Mouse (Mus musculus): ENCODE data around the gene Plxnb2. TPM values are rescaled to one million over a fixed set of nuclear protein-coding genes. Genes with fewer than 3 reads are reported as not detected.

The Plxnb2 gene
- polyA plus RNA-seq, 1 experiment from 2014 or later, result 128 TPM

GRCm38 (mm10) chr15:89137378-89138045 lies 43.1 kb downstream of the Plxnb2 start:
- Histone ChIP-seq H3K4me3 (no peak overlapping the region), H3K9me3 (no peaks in the 10 kb centered on the region), H3K27ac (no peak overlapping the region), H3K36me3 (no peaks in the 10 kb centered on the region), H3K27me3 (peaks cover 39% of the 10 kb centered on the region), H3K4me2 (no peak overlapping the region), H3K9ac (no peak overlapping the region), H3K4me1 (peaks cover 21% of the 10 kb centered on the region)
- ATAC-seq (ENCODE audit: borderline replicate concordance, extremely low read depth, low FRiP score, low TSS enrichment), result no peak
- 67% methylated on average over 11 of the region's 11 CpGs for WGBS

DNA sequence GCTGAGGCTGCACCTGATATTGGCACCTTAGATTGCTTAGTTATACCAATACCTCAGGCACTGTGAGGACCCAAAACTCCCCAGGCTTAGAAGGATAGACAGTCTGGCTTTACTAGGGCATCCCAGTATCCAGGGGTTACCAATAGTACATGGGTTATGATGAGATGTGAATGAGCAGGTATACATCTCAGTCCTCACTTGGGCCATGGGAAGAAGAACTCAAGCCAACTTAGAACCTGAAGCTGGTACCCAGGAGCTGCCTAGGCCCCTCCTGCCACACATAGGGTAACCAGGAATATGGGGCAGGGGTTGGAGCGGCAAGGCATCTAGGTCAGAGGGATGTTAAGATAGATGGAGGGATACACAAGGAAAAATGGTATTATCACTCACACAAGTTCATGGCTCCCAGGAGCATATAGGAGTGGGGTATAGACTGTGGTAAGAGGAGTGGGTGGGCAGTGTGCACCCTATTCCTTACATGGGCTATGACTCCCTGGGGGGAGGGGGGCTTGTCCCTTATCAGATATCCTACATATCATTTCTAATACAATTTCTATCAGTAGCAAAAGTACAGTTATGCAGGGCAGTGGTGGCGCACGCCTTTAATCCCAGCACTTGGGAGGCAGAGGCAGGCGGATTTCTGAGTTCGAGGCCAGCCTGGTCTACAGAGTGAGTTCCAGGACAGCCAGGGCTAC lies 44.0 kb downstream of the Plxnb2 start:
- H3K36me3 ChIP-seq, result no peaks in the 10 kb centered on the region
- H3K4me2 ChIP-seq, result no peak overlapping the region
- no peak overlapping the region for H3K4me3 ChIP-seq
- 92% methylated on average over 5 of the region's 5 CpGs for WGBS
- H3K27ac ChIP-seq, result no peak overlapping the region
- H3K4me1 ChIP-seq, result peaks cover 20% of the 10 kb centered on the region
- peaks cover 32% of the 10 kb centered on the region for H3K27me3 ChIP-seq
- ATAC-seq (ENCODE audit: borderline replicate concordance, extremely low read depth, low FRiP score, low TSS enrichment), result no peak
- no peak overlapping the region for H3K9ac ChIP-seq
- H3K9me3 ChIP-seq, result no peaks in the 10 kb centered on the region

DNA sequence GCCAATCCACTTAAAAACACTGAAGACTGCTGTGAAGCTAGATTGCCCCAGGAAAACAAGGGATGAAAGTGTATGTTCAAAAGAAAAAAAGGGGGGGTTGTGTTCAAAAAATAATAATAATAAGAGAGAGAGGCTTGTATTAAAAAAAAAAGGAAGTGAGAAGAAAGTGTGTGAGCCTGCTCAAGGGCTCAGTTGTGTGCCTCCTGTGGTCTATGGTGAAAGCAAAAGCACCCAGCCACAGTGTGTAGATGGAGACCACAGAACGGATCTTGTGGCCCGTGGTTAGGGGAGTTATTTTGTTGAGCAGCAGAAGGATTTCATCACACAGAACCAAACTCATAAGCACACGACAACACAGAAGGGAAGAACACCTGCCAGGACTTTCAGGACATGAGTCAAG lies 49.3 kb downstream of the Plxnb2 start:
- no peak overlapping the region for H3K4me3 ChIP-seq
- WGBS, result 79% methylated on average over 3 of the region's 3 CpGs
- H3K9me3 ChIP-seq, result no peaks in the 10 kb centered on the region
- H3K36me3 ChIP-seq, result no peaks in the 10 kb centered on the region
- no peaks in the 10 kb centered on the region for H3K27me3 ChIP-seq
- H3K9ac ChIP-seq, result no peak overlapping the region
- no peak overlapping the region for H3K4me2 ChIP-seq
- ATAC-seq (ENCODE audit: borderline replicate concordance, extremely low read depth, low FRiP score, low TSS enrichment), result no peak
- peaks cover 16% of the 10 kb centered on the region for H3K4me1 ChIP-seq
- H3K27ac ChIP-seq, result no peak overlapping the region

- H3K4me3 ChIP-seq, result no peak overlapping the region
- ATAC-seq (ENCODE audit: borderline replicate concordance, extremely low read depth, low FRiP score, low TSS enrichment), result no peak
- H3K9me3 ChIP-seq, result no peaks in the 10 kb centered on the region
- H3K4me1 ChIP-seq, result peaks cover 16% of the 10 kb centered on the region
- no peak overlapping the region for H3K27ac ChIP-seq
- H3K27me3 ChIP-seq, result no peaks in the 10 kb centered on the region
- 0 out of 2 replicates have a peak, but pooled peaks cover 1% of the 10 kb centered on the region for H3K36me3 ChIP-seq
- H3K4me2 ChIP-seq, result no peak overlapping the region
- no peak overlapping the region for H3K9ac ChIP-seq
Measured at GRCm38 (mm10) chr15:89130245-89130644, 50.3 kb downstream of the Plxnb2 start.

- WGBS, result 4% methylated on average over 36 of the region's 36 CpGs
- Histone ChIP-seq H3K4me2 (peak within 1 kb of the TSS; percentile 93), H3K36me3 (0 out of 2 replicates have a peak, but pooled peaks cover 3% of the 10 kb centered on the region), H3K27ac (peak within 1 kb of the TSS; percentile 84), H3K4me1 (peaks cover 21% of the 10 kb centered on the region), H3K9ac (peak within 1 kb of the TSS; percentile 74), H3K27me3 (no peaks in the 10 kb centered on the region), H3K4me3 (peak within 1 kb of the TSS; percentile 73), H3K9me3 (no peaks in the 10 kb centered on the region)
- peak; percentile 84 for ATAC-seq (ENCODE audit: borderline replicate concordance, extremely low read depth, low FRiP score, low TSS enrichment)
Measured at GRCm38 (mm10) chr15:89128382-89129350, 51.9 kb downstream of the Plxnb2 start, which contains the start of gene Hdac10. TSS of gene Hdac10 (minus strand) at chr15:89128700.

DNA sequence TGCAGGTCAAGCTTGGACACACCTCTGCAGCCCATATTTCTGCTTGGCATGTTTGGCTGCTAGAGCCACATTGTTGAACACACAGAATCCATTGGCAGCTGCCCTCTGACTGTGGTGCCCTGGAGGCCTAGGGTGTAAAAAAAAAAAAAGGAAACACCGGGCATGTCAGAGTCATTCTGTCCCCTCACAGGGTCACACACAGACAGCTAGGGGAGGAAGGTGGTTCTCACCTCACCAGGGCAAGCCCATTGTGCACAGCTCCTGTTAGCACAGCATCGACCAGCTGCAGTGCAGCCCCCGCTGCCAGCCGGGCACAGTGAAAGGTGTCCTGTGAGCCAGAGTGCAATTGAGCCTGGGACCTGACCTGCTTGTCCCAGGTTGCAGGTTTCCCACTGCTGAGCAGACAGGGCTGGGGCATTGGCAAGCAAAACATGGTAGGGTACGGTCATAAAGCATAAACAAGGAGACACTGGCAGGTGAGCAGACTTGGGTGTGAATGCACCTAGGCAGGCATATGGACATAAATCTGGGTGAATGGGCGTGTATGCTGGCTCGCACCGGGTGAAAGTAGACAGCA lies 53.1 kb downstream of the Plxnb2 start:
- 76% methylated on average over 8 of the region's 8 CpGs for WGBS
- Histone ChIP-seq H3K27me3 (no peaks in the 10 kb centered on the region), H3K9ac (peak overlapping the region; percentile 74), H3K27ac (no peak overlapping the region), H3K9me3 (no peaks in the 10 kb centered on the region), H3K36me3 (0 out of 2 replicates have a peak, but pooled peaks cover 3% of the 10 kb centered on the region), H3K4me3 (peak overlapping the region; percentile 73), H3K4me1 (peaks cover 26% of the 10 kb centered on the region), H3K4me2 (peak overlapping the region; percentile 93)
- no peak for ATAC-seq (ENCODE audit: borderline replicate concordance, extremely low read depth, low FRiP score, low TSS enrichment)

GRCm38 (mm10) chr15:89126622-89127021 lies 54.0 kb downstream of the Plxnb2 start:
- Histone ChIP-seq H3K4me2 (no peak overlapping the region), H3K27ac (no peak overlapping the region), H3K4me3 (no peak overlapping the region), H3K9me3 (no peaks in the 10 kb centered on the region), H3K4me1 (peaks cover 33% of the 10 kb centered on the region), H3K36me3 (0 out of 2 replicates have a peak, but pooled peaks cover 3% of the 10 kb centered on the region), H3K9ac (no peak overlapping the region), H3K27me3 (no peaks in the 10 kb centered on the region)
- no peak for ATAC-seq (ENCODE audit: borderline replicate concordance, extremely low read depth, low FRiP score, low TSS enrichment)
- WGBS, result 85% methylated on average over 8 of the region's 8 CpGs

DNA sequence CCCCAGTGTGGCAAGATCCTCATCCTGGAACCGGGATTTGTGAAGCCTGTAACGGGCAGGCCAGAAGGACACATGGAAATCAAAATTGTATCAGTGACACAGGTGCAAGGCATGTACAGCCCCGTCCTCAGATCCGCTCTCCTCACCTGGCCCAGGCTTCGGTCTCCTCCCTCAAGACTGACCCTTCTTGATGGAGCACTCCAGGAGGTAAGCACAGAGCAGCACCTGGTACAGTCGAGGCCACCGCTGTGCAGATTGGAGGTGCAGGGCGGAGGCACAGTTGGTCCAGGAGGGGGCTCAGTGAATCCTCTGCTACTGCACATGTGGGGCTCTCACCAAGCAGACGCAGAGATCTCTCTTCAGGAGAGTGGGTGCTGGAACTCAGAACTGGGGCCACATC lies 55.2 kb downstream of the Plxnb2 start:
- H3K4me3 ChIP-seq, result no peak overlapping the region
- H3K9me3 ChIP-seq, result no peaks in the 10 kb centered on the region
- 90% methylated on average over 9 of the region's 9 CpGs for WGBS
- H3K27me3 ChIP-seq, result no peaks in the 10 kb centered on the region
- H3K4me1 ChIP-seq, result peaks cover 46% of the 10 kb centered on the region
- H3K27ac ChIP-seq, result no peak overlapping the region
- ATAC-seq (ENCODE audit: borderline replicate concordance, extremely low read depth, low FRiP score, low TSS enrichment), result no peak
- H3K36me3 ChIP-seq, result 0 out of 2 replicates have a peak, but pooled peaks cover 3% of the 10 kb centered on the region
- no peak overlapping the region for H3K4me2 ChIP-seq
- no peak overlapping the region for H3K9ac ChIP-seq

DNA sequence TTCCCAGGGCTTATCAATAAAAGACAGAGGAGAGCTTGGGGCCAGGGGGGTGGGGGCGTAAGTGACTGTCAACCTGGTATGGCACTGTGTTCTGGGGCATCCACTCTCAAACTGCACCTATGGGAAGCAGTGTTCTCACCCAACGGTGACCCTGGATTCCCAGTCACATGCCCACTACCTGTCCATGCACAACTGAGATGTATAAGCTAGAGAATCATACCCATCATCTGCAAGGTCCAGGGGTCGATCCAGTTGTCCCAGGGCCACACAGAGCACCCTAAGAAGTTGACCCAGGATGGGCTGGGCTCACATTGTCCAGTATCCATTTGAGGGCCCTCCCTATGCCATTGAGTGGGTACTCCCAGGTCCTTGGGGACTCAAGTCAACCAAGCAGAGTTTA lies 56.3 kb downstream of the Plxnb2 start:
- Histone ChIP-seq H3K4me3 (no peak overlapping the region), H3K27ac (no peak overlapping the region), H3K27me3 (no peaks in the 10 kb centered on the region), H3K9ac (no peak overlapping the region), H3K36me3 (peaks cover 11% of the 10 kb centered on the region; the same call in 1 of the 2 replicates), H3K9me3 (no peaks in the 10 kb centered on the region), H3K4me2 (no peak overlapping the region), H3K4me1 (peaks cover 49% of the 10 kb centered on the region)
- 93% methylated on average over 3 of the region's 3 CpGs for WGBS
- ATAC-seq (ENCODE audit: borderline replicate concordance, extremely low read depth, low FRiP score, low TSS enrichment), result no peak

- H3K27me3 ChIP-seq, result no peaks in the 10 kb centered on the region
- 0 out of 2 replicates have a peak overlapping the region, but pooled peaks have one; percentile 29 for H3K27ac ChIP-seq
- no peaks in the 10 kb centered on the region for H3K9me3 ChIP-seq
- 24% methylated on average over 11 of the region's 11 CpGs for WGBS
- peak overlapping the region; percentile 82 for H3K9ac ChIP-seq
- peak overlapping the region; percentile 84 for H3K4me3 ChIP-seq
- peaks cover 11% of the 10 kb centered on the region; the same call in 1 of the 2 replicates for H3K36me3 ChIP-seq
- H3K4me1 ChIP-seq, result peaks cover 45% of the 10 kb centered on the region
- H3K4me2 ChIP-seq, result peak overlapping the region; percentile 74
- ATAC-seq (ENCODE audit: borderline replicate concordance, extremely low read depth, low FRiP score, low TSS enrichment), result no peak
Measured at GRCm38 (mm10) chr15:89123595-89123994, 57.0 kb downstream of the Plxnb2 start.

Measured in lung, embryonic 15.5 days (tissue).